Mouse (Mus musculus) ES-Bruce4 (cell line): ENCODE measurements at regions not wholly inside any gene's neighbourhood (a gene's known extent, or its start where the extent isn't known, plus 50 kb on each side); places are given as distances from the start of the nearest gene placed in this dataset.

ENCODE experiments used
- CTCF ChIP-seq: IDR thresholded peaks from one replicate; pipeline ENCODE4 v1.8.1; 2011; ENCODE audit warnings: low read depth, low read length
- EP300 ChIP-seq: IDR thresholded peaks from 2 replicates; pipeline ENCODE4 v1.6.1; 2011; ENCODE audit warnings: low read depth, low read length; ENCODE audit not compliant: insufficient read depth
- POLR2A ChIP-seq: IDR thresholded peaks from one replicate; pipeline ENCODE4 v1.8.1; 2011; ENCODE audit warnings: low read length; ENCODE audit not compliant: insufficient read depth

- no peak for TF ChIP-seq POLR2A
- TF ChIP-seq EP300 = no peak
- TF ChIP-seq CTCF = no peak
Observed at GRCm38 (mm10) chr15:42252730-42253330, 2118.7 kb downstream of the 9330182O14Rik start.
